Mouse (Mus musculus): ENCODE data around the gene Zfp870.

Gene Zfp870

DNA sequence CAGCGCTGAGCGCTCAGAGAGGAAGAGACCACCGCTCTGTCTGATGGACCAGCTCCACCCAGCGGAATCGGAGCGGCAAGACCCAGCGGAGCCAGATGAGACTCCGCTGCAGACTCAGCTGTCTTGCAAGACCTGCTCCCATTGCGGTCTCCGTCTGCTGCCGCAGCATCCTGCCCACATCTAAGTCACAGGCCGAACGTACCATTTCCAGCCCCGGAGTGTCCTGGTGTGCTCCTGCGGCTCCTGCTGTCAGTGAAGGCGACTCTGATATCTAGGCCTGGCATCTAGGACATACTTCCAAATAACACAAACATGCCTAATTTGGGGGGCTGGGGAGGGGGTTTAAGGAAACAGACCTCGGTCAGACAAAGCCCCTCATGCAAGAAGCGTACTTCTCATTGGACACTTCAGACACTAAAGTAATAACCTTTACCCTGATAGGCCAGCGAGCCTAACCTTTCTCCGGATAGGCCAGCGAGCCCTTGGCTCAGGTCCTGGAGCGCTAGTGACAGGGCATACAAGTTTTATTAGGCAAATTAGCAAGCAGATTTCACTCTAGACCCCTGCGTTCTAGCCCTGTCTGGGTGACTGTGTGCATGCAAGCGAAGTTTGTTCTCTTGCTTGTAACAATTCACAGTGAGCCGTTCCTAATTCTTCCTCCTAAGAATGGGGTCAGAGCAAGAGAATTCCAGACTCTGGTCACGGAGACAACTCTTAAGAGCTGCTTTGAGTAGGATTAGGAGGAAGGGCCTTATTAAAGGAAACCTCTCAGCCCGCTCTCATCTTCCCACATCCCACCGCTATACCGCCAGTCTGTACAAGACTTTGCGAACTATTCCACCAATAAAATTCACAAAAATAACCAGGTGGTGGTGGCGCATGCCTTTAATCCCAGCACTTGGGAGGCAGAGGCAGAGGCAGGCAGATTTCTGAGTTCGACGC is at the start of gene Zfp870:
TSS of gene Zfp870 (minus strand) at position 404 of the 942 bp plus-strand sequence.
- peak; percentile 95 for DNase-seq (ENCODE audit: low read depth, low spot score)

DNA sequence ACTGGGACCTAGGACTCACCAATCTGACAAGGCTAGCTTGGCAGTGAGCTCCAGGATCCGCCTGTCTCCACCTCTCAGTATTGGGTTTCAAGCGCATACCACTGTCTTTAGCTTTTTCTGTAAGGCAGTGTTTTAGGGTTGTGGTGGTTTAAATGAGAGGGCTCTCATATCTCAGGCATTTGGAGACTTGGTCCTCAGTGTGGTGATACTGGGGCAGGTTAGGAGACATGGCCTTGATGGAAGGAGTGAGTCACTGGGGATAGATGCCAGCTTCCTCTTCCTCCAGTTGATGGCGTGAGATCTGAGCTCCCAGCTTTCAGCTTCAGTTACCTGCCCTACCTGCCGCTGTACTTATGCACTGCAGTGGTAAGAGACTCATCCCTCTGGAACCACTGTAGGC is 48.4 kb upstream of the Zfp870 start:
- DNase-seq (ENCODE audit: low read depth, low spot score) = no peak

DNA sequence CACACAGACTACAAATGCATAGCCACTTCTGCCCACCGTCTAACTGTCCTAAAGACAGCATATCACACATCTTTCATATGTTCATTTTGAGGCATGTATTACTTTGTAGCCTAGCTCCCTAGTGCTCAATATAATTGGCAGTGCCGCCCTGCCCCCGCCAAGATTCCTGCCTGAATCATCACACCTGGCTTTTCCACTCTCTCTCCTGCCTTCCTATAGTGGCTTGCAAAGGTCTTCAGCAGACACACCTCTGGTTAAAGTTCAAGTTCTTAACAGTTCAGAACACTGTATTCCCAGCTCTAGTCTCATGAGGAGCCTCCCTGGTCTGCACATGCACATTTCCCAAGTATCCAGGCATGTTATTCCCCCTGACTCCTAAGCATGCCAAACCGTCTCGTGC is 36.4 kb upstream of the Zfp870 start:
- no peak for DNase-seq (ENCODE audit: low read depth, low spot score)

GRCm38 (mm10) chr17:32924658-32925312 is 33.3 kb upstream of the Zfp870 start:
- DNase-seq (ENCODE audit: low read depth, low spot score) = peak; percentile 94

- DNase-seq (ENCODE audit: low read depth, low spot score) = no peak
Observed at GRCm38 (mm10) chr17:32923681-32924080, 32.2 kb upstream of the Zfp870 start.

- DNase-seq (ENCODE audit: low read depth, low spot score) = no peak
Observed at GRCm38 (mm10) chr17:32919123-32919522, 27.7 kb upstream of the Zfp870 start.

DNA sequence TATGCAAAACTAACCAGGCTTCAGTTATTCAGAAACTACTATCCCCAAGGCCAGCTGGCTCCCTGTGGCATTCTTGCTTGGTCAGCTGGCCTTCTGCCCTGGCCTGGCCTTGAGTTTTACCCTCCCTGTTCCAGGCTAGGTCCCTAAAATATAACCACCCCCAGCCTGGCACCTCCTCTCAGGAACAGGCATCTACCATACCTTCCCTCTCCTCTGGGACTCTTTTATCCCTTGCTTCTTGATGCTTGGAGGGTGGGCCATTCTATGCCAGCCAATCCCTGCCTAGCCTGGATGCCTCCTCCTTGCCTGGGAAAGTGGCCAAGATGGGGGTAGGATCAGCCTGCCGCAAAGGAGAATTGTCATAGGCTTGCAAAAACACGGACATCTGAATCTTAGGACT is 25.7 kb upstream of the Zfp870 start, which contains the start of gene Cyp4f14:
TSS of gene Cyp4f14 (minus strand) at position 212 of the 400 bp plus-strand sequence.
- peak; percentile 87 for DNase-seq (ENCODE audit: low read depth, low spot score)

DNA sequence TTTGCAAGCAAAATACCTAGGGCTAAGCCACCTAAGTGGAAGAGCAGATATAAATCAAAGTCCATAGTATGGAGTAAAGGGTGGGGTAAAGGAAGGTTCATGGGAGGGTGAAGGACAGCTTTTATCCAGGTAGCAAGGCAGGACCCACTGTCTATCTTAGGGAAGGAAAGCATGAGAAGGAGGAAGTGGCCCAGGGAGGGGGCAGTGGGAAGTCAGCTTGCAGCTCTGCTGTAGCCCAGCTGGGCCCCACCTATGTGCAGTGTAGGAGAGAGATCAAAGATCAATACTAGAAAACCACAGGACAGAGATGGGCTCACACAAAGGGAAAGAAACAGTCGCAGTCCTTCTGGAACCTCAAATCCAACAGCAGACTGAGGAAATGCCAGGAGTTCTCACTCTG is 24.6 kb upstream of the Zfp870 start:
- no peak for DNase-seq (ENCODE audit: low read depth, low spot score)

GRCm38 (mm10) chr17:32906172-32906571 is 14.7 kb upstream of the Zfp870 start:
- no peak for DNase-seq (ENCODE audit: low read depth, low spot score)

- peak; percentile 72 for DNase-seq (ENCODE audit: low read depth, low spot score)
Observed at GRCm38 (mm10) chr17:32905239-32905638, 13.8 kb upstream of the Zfp870 start.

- peak; percentile 21 for DNase-seq (ENCODE audit: low read depth, low spot score)
Observed at GRCm38 (mm10) chr17:32904414-32904813, 13.0 kb upstream of the Zfp870 start.

GRCm38 (mm10) chr17:32901751-32902525 is 10.5 kb upstream of the Zfp870 start:
- no peak for DNase-seq (ENCODE audit: low read depth, low spot score)

- no peak for DNase-seq (ENCODE audit: low read depth, low spot score)
Observed at GRCm38 (mm10) chr17:32895421-32895820, 4.0 kb upstream of the Zfp870 start.

DNA sequence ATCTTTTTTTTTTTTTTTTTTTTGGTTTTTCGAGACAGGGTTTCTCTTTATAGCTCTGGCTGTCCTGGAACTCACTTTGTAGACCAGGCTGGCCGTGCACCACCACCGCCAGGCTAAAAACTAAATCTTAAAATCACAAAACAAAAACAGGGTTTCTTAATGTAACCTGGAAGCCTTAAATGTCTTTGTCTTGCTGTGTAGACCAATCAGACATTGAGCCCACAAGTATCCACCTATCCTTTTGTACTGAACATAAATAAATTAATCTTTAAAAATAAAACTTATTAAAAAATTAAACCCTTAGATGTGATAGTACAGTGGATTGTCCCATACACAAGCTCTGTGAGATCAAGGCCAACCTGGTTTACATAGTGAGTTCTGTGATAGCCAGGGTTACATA is 2.5 kb upstream of the Zfp870 start:
- no peak for DNase-seq (ENCODE audit: low read depth, low spot score)

GRCm38 (mm10) chr17:32890852-32891238 is 597 bp downstream of the Zfp870 start:
- DNase-seq (ENCODE audit: low read depth, low spot score) = no peak

- no peak for DNase-seq (ENCODE audit: low read depth, low spot score)
Observed at GRCm38 (mm10) chr17:32889611-32890010, 1.8 kb downstream of the Zfp870 start.

DNA sequence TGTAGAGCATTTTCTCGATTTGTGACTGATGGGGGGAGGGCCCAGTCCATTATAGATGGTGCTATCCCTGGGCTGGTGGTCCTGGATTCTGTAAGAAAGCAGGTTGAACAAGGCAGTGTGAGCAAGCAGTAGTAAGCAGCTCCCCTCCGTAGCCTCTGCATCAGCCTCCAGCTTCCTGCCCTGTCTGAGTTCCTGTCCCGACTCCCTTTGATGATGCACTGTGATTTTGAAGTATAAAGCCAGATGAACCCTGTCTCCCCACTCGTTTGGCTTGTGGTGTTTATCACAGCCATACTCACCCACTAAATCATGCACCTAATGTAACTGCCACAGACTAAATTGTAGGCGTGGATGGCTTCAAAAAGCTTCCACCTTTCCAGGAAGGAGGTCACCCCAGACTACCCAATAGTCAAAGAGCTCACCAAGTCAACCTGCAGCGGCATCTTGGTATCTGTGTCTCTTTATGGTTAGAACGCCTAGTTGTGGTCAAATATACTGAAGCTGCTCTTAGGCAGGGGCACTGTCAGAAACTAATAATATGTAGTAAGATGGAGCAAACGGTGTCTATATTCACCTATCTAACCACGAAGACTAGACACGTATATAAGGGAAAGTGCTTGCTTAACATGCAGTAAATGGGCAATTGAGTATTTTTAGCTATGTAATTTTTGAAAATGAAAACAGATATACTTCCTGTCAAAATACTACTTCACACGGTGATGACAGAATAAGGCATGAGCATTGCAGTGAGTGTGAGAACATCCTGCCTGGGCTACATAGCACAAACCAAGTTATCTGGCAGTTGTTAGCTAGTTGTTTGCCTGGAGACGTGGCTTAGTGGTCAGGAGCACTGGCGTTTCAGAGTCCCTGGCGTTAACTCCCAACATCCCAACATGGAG is 10.9 kb downstream of the Zfp870 start:
- DNase-seq (ENCODE audit: low read depth, low spot score) = no peak

GRCm38 (mm10) chr17:32878773-32879172 is 12.7 kb downstream of the Zfp870 start:
- no peak for DNase-seq (ENCODE audit: low read depth, low spot score)

GRCm38 (mm10) chr17:32877471-32878171 is 13.8 kb downstream of the Zfp870 start:
- no peak for DNase-seq (ENCODE audit: low read depth, low spot score)

DNA sequence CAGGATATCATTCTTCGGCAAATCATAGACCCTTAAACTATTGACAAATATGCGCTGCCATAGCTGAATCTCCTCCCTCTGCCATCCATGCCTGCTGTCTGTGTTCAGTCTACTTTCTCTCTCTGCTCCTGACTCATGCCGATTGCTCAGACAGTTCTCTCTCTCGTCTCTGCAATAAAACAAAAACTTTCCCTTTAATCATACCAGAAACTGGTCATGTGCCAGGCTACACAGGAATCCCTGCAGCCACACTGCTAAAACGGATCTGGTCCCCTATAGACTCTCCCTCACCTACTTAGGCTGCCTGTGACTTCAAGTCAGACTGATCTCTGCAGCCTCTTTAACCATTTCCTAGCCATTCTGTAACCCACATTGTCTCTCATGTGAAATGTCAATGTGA is 18.7 kb downstream of the Zfp870 start:
- peak; percentile 9 for DNase-seq (ENCODE audit: low read depth, low spot score)
